Comparison of ENCODE assay signal across 8 mouse cellular contexts in the genomic region with DNA sequence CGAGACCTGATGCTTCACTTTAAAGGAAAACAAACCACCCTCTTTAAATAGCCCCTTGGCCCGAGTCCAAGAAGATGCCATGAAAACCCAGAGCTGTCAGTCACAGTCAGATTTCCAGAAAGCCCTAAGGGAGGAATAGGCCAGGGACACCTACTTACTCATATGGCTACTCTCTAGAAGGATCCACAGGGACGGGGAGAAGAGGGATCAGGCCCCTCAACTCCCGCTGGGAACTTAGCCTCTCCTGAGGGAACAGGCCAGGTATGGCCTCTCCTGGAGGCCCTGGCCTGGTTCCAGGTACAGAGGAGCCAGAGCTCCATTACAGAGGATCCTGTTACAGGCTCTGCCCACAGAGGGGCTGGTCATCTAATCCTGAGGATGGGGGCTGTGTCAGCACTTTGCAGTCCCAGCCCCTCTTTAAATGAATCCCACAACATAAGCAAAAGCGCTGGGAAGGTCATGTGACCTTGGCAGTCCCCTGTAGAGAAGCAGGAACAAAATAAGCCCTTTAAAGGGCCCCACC. TPM values are rescaled to one million over a fixed set of nuclear protein-coding genes. Genes with fewer than 3 reads are reported as not detected.
A peak's percentile ranks its signal among the peaks of the same experiment; 100 is the strongest.
DNase-seq lines count a peak whose midpoint lies in the region; ATAC-seq lines count a peak whose summit lies in the region.

No protein-coding gene starts in this region.

- no peaks in the 10 kb centered on the region for H3K27me3 ChIP-seq in hindbrain, embryonic 15.5 days
- H3K27me3 ChIP-seq in midbrain, embryonic 10.5 days (ENCODE audit: low read depth, poor library complexity, severe bottlenecking), result peaks cover 74% of the 10 kb centered on the region

- peak overlapping the region; percentile 79 for H3K27ac ChIP-seq in hindbrain, embryonic 15.5 days (replicated peaks)
- peak overlapping the region; percentile 77 for H3K27ac ChIP-seq in midbrain, embryonic 10.5 days (replicated peaks)

- H3K36me3 ChIP-seq in hindbrain, embryonic 15.5 days, result peaks cover 16% of the 10 kb centered on the region
- H3K36me3 ChIP-seq in midbrain, embryonic 10.5 days, result peaks cover 40% of the 10 kb centered on the region

- H3K4me2 ChIP-seq in hindbrain, embryonic 15.5 days, result peak overlapping the region; percentile 70

- no peaks in the 10 kb centered on the region for H3K9me3 ChIP-seq in hindbrain, embryonic 15.5 days
- H3K9me3 ChIP-seq in midbrain, embryonic 10.5 days (replicated peaks), result no peaks in the 10 kb centered on the region

- peak; percentile 66 for DNase-seq in cerebellum, adult 11-12 months
- no peak for DNase-seq in cerebellum, adult 11 months
- peak; percentile 92 for DNase-seq in R1 (ENCODE audit: low read depth, low spot score)
- no peak for DNase-seq in midbrain, embryonic 10.5 days (ENCODE audit: low spot score)
- no peak for DNase-seq in spleen, adult 12 weeks (ENCODE audit: low spot score)
- DNase-seq in layer of hippocampus, adult 11-12 months (ENCODE audit: low spot score), result no peak
- DNase-seq in frontal cortex, postnatal 36 days (ENCODE audit: low spot score in 2 of 2), result no peak

- peaks cover 56% of the 10 kb centered on the region for H3K4me1 ChIP-seq in hindbrain, embryonic 15.5 days (replicated peaks)
- H3K4me1 ChIP-seq in midbrain, embryonic 10.5 days, result peaks cover 63% of the 10 kb centered on the region

- ATAC-seq in hindbrain, embryonic 15.5 days (ENCODE audit: low FRiP score, low read depth), result no peak

- H3K4me3 ChIP-seq in hindbrain, embryonic 15.5 days, result peak overlapping the region; percentile 55
- peak overlapping the region; percentile 49 for H3K4me3 ChIP-seq in midbrain, embryonic 10.5 days

- 29% methylated on average over 5 of the region's 5 CpGs for WGBS in hindbrain, embryonic 15.5 days
- WGBS in midbrain, embryonic 10.5 days, result 33% methylated on average over 5 of the region's 5 CpGs

- H3K9ac ChIP-seq in hindbrain, embryonic 15.5 days, result peak overlapping the region; percentile 71

RNA-seq across cellular contexts. Expression of a gene that starts 34.7 kb away (rescaled TPM):
- 8.3 and 9.5 TPM in 2 replicates for polyA plus RNA-seq in hindbrain, embryonic 15.5 days (2015; fragmentation: Nextera tagmentation; extraction: Ambion mirVana)
- polyA plus RNA-seq in midbrain, embryonic 10.5 days (2016; fragmentation: Nextera tagmentation; extraction: Ambion mirVana), result 2.7 and 3.7 TPM in 2 replicates

RNA-seq across cellular contexts. Expression of a gene that starts 36.9 kb away (rescaled TPM):
- polyA plus RNA-seq in hindbrain, embryonic 15.5 days (2015; fragmentation: Nextera tagmentation; extraction: Ambion mirVana), result 102 and 111 TPM in 2 replicates
- 107 and 111 TPM in 2 replicates for polyA plus RNA-seq in midbrain, embryonic 10.5 days (2016; fragmentation: Nextera tagmentation; extraction: Ambion mirVana)

RNA-seq across cellular contexts. Expression of a gene that starts 37.0 kb away (rescaled TPM):
- 19.6 and 20.5 TPM in 2 replicates for polyA plus RNA-seq in hindbrain, embryonic 15.5 days (2015; fragmentation: Nextera tagmentation; extraction: Ambion mirVana)
- polyA plus RNA-seq in midbrain, embryonic 10.5 days (2016; fragmentation: Nextera tagmentation; extraction: Ambion mirVana), result 28.2 and 28.8 TPM in 2 replicates

Comparison
In these comparisons a context has a peak if more than half of its experiments do, and no peak if none do; other contexts are left out.
1. DNase-seq: peak in cerebellum, adult 11-12 months (single experiment) and R1 (single experiment); none in cerebellum, adult 11 months (single experiment), midbrain, embryonic 10.5 days (single experiment), spleen, adult 12 weeks (single experiment), layer of hippocampus, adult 11-12 months (single experiment) and frontal cortex, postnatal 36 days (0 of 2).